Mouse (Mus musculus) mammary gland, adult 2 months (tissue): ENCODE results near the gene Slc11a1. TPM values are rescaled to one million over a fixed set of nuclear protein-coding genes. Genes with fewer than 3 reads are reported as not detected.

Experiments
- polyA plus RNA-seq: library from polyadenylated mRNA; depleted of rRNA; stranded (reverse); fragments of >200 nt; gene quantifications from 2 replicates; pipeline ENCODE4 v1.2.3, GENCODE M21; 2012; ENCODE audit warnings: low replicate concordance; rRNA removed

The Slc11a1 gene
- polyA plus RNA-seq, result 78.2 and 92.6 TPM in 2 replicates

GRCm38 (mm10) chr1:74374980-74375379 lies at the start of gene Slc11a1:
Gene Slc11a1 (plus strand): TSS chr1:74375195.

GRCm38 (mm10) chr1:74361812-74362211 lies 13.2 kb upstream of the Slc11a1 start, which contains the start of gene Catip:
Gene Catip (plus strand): TSS chr1:74362108.

GRCm38 (mm10) chr1:74390924-74391748 lies 16.1 kb downstream of the Slc11a1 start, which contains the start of gene Ctdsp1:
Gene Ctdsp1 (plus strand): TSS chr1:74391509.

GRCm38 (mm10) chr1:74408589-74409504 lies 33.9 kb downstream of the Slc11a1 start, which contains the start of gene Vil1:
Gene Vil1 (plus strand): TSS chr1:74409376.

Other genes starting within 250 kb of the Slc11a1 start
- 1.2 TPM in 2 replicates for gene Rufy4, start 249.7 kb upstream of the Slc11a1 start, polyA plus RNA-seq
- 2.5 and 2.8 TPM in 2 replicates for gene Cxcr2, start 221.2 kb upstream of the Slc11a1 start, polyA plus RNA-seq
- 0.31 TPM in 1 of 2 replicates, not detected in the other for gene Cxcr1, start 180.6 kb upstream of the Slc11a1 start, polyA plus RNA-seq
- 155 and 228 TPM in 2 replicates for gene Arpc2, start 139.1 kb upstream of the Slc11a1 start, polyA plus RNA-seq
- gene Gpbar1, start 96.6 kb upstream of the Slc11a1 start, polyA plus RNA-seq, result 0.20 and 0.29 TPM in 2 replicates
- gene Aamp, start 90.5 kb upstream of the Slc11a1 start, polyA plus RNA-seq, result 142 and 156 TPM in 2 replicates
- 65.3 and 71.6 TPM in 2 replicates for gene Pnkd, start 90.3 kb upstream of the Slc11a1 start, polyA plus RNA-seq
- 326 and 387 TPM in 2 replicates for gene Tmbim1, start 69.6 kb upstream of the Slc11a1 start, polyA plus RNA-seq
- 0.43 and 0.66 TPM in 2 replicates for gene Catip, start 13.1 kb upstream of the Slc11a1 start, polyA plus RNA-seq
- gene Ctdsp1, start 16.3 kb downstream of the Slc11a1 start, polyA plus RNA-seq, result 175 and 185 TPM in 2 replicates
- 0.17 and 0.19 TPM in 2 replicates for gene Vil1, start 34.2 kb downstream of the Slc11a1 start, polyA plus RNA-seq
- 14.1 and 28.1 TPM in 2 replicates for gene Cnot9, start 130.9 kb downstream of the Slc11a1 start, polyA plus RNA-seq
- 18.1 TPM in 1 of 2 replicates, not detected in the other for gene Plcd4, start 167.7 kb downstream of the Slc11a1 start, polyA plus RNA-seq
- 2.3 and 4.1 TPM in 2 replicates for gene Usp37, start 169.1 kb downstream of the Slc11a1 start, polyA plus RNA-seq
- 16.4 and 16.8 TPM in 2 replicates for gene Zfp142, start 213.1 kb downstream of the Slc11a1 start, polyA plus RNA-seq
- 15.4 and 35.9 TPM in 2 replicates for gene Bcs1l, start 213.1 kb downstream of the Slc11a1 start, polyA plus RNA-seq
- 36.2 and 68.0 TPM in 2 replicates for gene Rnf25, start 226.2 kb downstream of the Slc11a1 start, polyA plus RNA-seq
- gene Stk36, start 226.2 kb downstream of the Slc11a1 start, polyA plus RNA-seq, result 3.5 and 4.7 TPM in 2 replicates